Mouse (Mus musculus): ENCODE measurements around the gene H2al1c.
"Not testable (repeated sequence)": the region's sequence is repeated elsewhere in the genome, so short reads cannot be mapped to it uniquely, and the experiment has no call there.

DNA sequence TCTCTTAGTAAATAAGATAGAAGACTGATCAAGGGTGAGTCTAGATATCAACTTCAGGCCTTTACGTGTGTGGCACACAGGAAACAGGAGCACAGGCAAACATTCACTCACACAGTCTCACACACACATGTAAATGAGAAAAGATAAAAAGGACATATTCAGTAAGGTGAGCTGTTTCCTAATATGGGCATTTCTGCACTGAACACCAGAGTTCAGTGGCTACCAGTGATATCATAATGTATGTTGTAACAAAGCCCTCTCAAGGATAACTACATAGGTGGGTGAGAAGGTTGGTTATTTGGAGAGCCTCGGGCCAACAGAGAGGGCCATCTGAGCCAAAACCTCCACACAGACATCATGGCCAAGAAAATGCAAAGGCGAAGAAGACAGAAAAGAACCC, 3.3 kb upstream of the H2al1c start, which contains the start of gene H2al1b:
- TF ChIP-seq CTCF (IDR thresholded peaks at IDR 0.05; ENCODE audit: borderline replicate concordance, control insufficient read depth, extremely low read depth, insufficient read depth, low read length, poor library complexity); POLR2A (IDR thresholded peaks at IDR 0.05; ENCODE audit: control insufficient read depth, extremely low read depth, insufficient read depth, low read length, poor library complexity): not testable (repeated sequence)

All from thymus, adult 2 months (tissue).